Mouse (Mus musculus) ES-Bruce4 (cell line): ENCODE results near the gene Srrm4. TPM values are rescaled to one million over a fixed set of nuclear protein-coding genes. Genes with fewer than 3 reads are reported as not detected.

Source experiments
- H3K27ac ChIP-seq: 2 replicates; pipeline ENCODE4 v1.5.1; 2012; ENCODE audit warnings: low read length, inconsistent platforms; ENCODE audit not compliant: insufficient read depth
- H3K27me3 ChIP-seq: 2 replicates; pipeline ENCODE4 v1.6.1; 2012; ENCODE audit warnings: mild to moderate bottlenecking, low read length, inconsistent platforms; ENCODE audit not compliant: control insufficient read depth, poor library complexity, insufficient read depth, severe bottlenecking
- H3K36me3 ChIP-seq: 2 replicates; pipeline ENCODE4 v1.6.1; 2012; ENCODE audit warnings: inconsistent platforms, mild to moderate bottlenecking, low read length, moderate library complexity; ENCODE audit not compliant: control insufficient read depth, poor library complexity, insufficient read depth, severe bottlenecking
- H3K4me1 ChIP-seq: one replicate; pipeline ENCODE4 v1.8.1; 2011; ENCODE audit warnings: low read length; ENCODE audit not compliant: control insufficient read depth, insufficient read depth
- H3K4me3 ChIP-seq: 2 replicates; pipeline ENCODE4 v1.5.1; 2011; ENCODE audit warnings: low read depth, mild to moderate bottlenecking, low read length
- H3K9ac ChIP-seq: 2 replicates; pipeline ENCODE4 v1.6.1; 2012; ENCODE audit warnings: low read depth, mild to moderate bottlenecking, inconsistent platforms; ENCODE audit not compliant: poor library complexity, severe bottlenecking
- H3K9me3 ChIP-seq: replicated peaks from 2 replicates; pipeline ENCODE4 v1.6.1; 2012; ENCODE audit warnings: mild to moderate bottlenecking, low read length, inconsistent platforms; ENCODE audit not compliant: control insufficient read depth, poor library complexity, insufficient read depth, severe bottlenecking
- CTCF ChIP-seq: IDR thresholded peaks from one replicate; pipeline ENCODE4 v1.8.1; 2011; ENCODE audit warnings: low read depth, low read length
- EP300 ChIP-seq: IDR thresholded peaks from 2 replicates; pipeline ENCODE4 v1.6.1; 2011; ENCODE audit warnings: low read depth, low read length; ENCODE audit not compliant: insufficient read depth
- POLR2A ChIP-seq: IDR thresholded peaks from one replicate; pipeline ENCODE4 v1.8.1; 2011; ENCODE audit warnings: low read length; ENCODE audit not compliant: insufficient read depth
- polyA plus RNA-seq: library from polyadenylated mRNA; stranded (reverse); fragments of >200 nt; gene quantifications from 2 replicates; pipeline ENCODE4 v1.2.4, GENCODE M21; 2011; ENCODE audit warnings: low read depth; ENCODE audit not compliant: missing spikeins, insufficient read depth, insufficient read length

The Srrm4 gene
- polyA plus RNA-seq, 1 experiment, result 0.48 TPM

DNA sequence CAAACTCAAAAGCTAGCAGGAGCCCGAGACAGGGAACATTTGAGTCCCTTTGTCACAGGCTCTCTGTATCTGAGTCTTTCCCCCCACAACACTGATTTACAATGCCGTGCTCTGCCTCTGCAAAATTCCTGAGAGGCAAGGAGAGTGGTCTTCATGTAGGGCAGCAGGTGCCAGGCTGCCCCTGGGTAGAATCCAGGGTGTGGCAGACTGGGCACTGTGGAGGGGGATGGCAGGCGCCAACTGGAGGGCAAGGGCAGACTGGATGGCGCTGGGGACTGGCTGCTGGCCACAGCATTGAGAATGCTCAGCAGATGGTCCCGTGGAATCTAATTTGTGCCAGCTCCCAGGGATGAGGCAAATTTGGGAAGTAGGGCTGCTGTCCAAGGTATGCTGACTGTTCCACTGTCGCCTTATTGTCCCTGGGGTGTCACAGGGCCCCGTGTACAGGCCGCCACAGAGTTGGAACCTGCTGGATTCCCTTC is 148.1 kb downstream of the Srrm4 start:
- Histone ChIP-seq H3K27ac (no peak overlapping the region), H3K36me3 (no peaks in the 10 kb centered on the region), H3K4me3 (no peak overlapping the region), H3K9me3 (no peaks in the 10 kb centered on the region), H3K9ac (no peak overlapping the region), H3K27me3 (no peaks in the 10 kb centered on the region), H3K4me1 (peaks cover 7% of the 10 kb centered on the region)
- no peak for TF ChIP-seq EP300
- no peak for TF ChIP-seq POLR2A
- TF ChIP-seq CTCF, result no peak

DNA sequence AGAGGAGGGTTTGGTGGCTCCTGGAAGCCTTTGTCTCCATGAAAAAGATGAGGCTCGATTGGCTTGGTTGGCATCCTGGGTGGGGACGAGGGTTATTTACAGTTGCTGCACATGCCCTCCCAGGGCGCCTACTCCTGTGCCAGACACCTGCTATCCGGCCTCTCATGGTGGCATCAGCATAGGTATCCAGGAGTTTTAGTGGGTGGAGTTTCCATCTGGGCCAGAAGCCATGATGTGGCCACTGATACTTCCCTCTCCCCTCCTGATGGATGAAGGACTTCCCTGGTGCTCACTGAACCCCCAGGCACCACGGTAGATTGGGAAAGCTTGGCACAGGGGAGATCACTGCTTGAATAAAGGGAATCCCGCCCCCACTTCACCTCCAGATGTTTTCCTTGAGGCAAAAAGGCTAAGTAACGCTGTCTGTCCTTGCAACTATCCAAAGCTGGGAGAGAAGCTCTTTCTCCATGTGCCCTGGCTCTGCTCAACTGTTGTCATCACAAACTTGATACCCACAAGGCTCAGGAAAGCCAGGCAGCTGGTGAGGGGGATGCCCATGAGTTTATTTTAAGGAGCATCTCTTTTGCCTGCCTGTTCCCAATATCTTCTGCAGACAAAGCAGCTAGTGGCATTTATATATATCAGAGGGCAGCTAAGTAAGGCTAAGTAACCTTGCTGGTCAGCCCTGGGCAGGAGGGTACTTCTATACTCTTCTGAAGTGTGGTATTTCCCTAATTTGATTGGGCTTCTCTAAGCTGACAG is 148.7 kb downstream of the Srrm4 start:
- TF ChIP-seq CTCF, result no peak
- no peak for TF ChIP-seq EP300
- TF ChIP-seq POLR2A, result no peak
- peaks cover 8% of the 10 kb centered on the region for H3K4me1 ChIP-seq
- H3K4me3 ChIP-seq, result no peak overlapping the region
- no peaks in the 10 kb centered on the region for H3K27me3 ChIP-seq
- no peak overlapping the region for H3K27ac ChIP-seq
- no peak overlapping the region for H3K9ac ChIP-seq
- no peaks in the 10 kb centered on the region for H3K36me3 ChIP-seq
- H3K9me3 ChIP-seq, result no peaks in the 10 kb centered on the region

GRCm38 (mm10) chr5:116440251-116440650 is 151.4 kb downstream of the Srrm4 start:
- Histone ChIP-seq H3K27ac (peak overlapping the region; percentile 58), H3K4me3 (no peak overlapping the region), H3K36me3 (no peaks in the 10 kb centered on the region), H3K27me3 (no peaks in the 10 kb centered on the region), H3K9ac (no peak overlapping the region), H3K9me3 (no peaks in the 10 kb centered on the region), H3K4me1 (peaks cover 6% of the 10 kb centered on the region)
- TF ChIP-seq CTCF (no peak), EP300 (no peak), POLR2A (no peak)

- TF ChIP-seq EP300 (peak; percentile 90), CTCF (no peak), POLR2A (no peak)
- Histone ChIP-seq H3K4me1 (peaks cover 14% of the 10 kb centered on the region), H3K4me3 (peak overlapping the region; percentile 15; the same call in 1 of the 2 replicates)
Measured at GRCm38 (mm10) chr5:116438328-116438727, 153.3 kb downstream of the Srrm4 start.

GRCm38 (mm10) chr5:116436117-116436516 is 155.5 kb downstream of the Srrm4 start:
- H3K27me3 ChIP-seq, result no peaks in the 10 kb centered on the region
- peaks cover 14% of the 10 kb centered on the region for H3K4me1 ChIP-seq
- no peaks in the 10 kb centered on the region for H3K36me3 ChIP-seq
- TF ChIP-seq EP300 (no peak), POLR2A (no peak), CTCF (no peak)
- H3K9ac ChIP-seq, result no peak overlapping the region
- no peaks in the 10 kb centered on the region for H3K9me3 ChIP-seq
- H3K4me3 ChIP-seq, result no peak overlapping the region
- H3K27ac ChIP-seq, result no peak overlapping the region

More at GRCm38 (mm10) chr5:116438328-116438727, 153.3 kb downstream of the Srrm4 start:
- no peak overlapping the region for H3K9ac ChIP-seq
- H3K27me3 ChIP-seq, result no peaks in the 10 kb centered on the region
- peak overlapping the region; percentile 75 for H3K27ac ChIP-seq
- no peaks in the 10 kb centered on the region for H3K36me3 ChIP-seq
- H3K9me3 ChIP-seq, result no peaks in the 10 kb centered on the region

GRCm38 (mm10) chr5:116434976-116435850 is 156.4 kb downstream of the Srrm4 start:
- Histone ChIP-seq H3K9me3 (no peaks in the 10 kb centered on the region), H3K9ac (no peak overlapping the region), H3K4me3 (no peak overlapping the region), H3K4me1 (peaks cover 14% of the 10 kb centered on the region), H3K27me3 (no peaks in the 10 kb centered on the region), H3K27ac (no peak overlapping the region), H3K36me3 (no peaks in the 10 kb centered on the region)
- TF ChIP-seq EP300 (no peak), CTCF (no peak), POLR2A (no peak)
